Mouse (Mus musculus): ENCODE measurements around the gene F7.

The F7 gene

GRCm38 (mm10) chr8:13025487-13026224, at the start of gene F7:
Gene F7, plus strand, starts transcription at chr8:13026034.
- DNase-seq (ENCODE audit: low read depth) = no peak

GRCm38 (mm10) chr8:12976290-12976689, 49.5 kb upstream of the F7 start:
- no peak for DNase-seq (ENCODE audit: low read depth)

- no peak for DNase-seq (ENCODE audit: low read depth)
Measured at GRCm38 (mm10) chr8:12976723-12977122, 49.1 kb upstream of the F7 start.

- no peak for DNase-seq (ENCODE audit: low read depth)
Measured at GRCm38 (mm10) chr8:12977325-12977724, 48.5 kb upstream of the F7 start.

- DNase-seq (ENCODE audit: low read depth) = no peak
Measured at GRCm38 (mm10) chr8:12978308-12978707, 47.5 kb upstream of the F7 start.

- peak; percentile 69 for DNase-seq (ENCODE audit: low read depth)
Measured at GRCm38 (mm10) chr8:12978726-12979125, 47.1 kb upstream of the F7 start.

- no peak for DNase-seq (ENCODE audit: low read depth)
Measured at GRCm38 (mm10) chr8:12983681-12984467, 42.0 kb upstream of the F7 start.

- no peak for DNase-seq (ENCODE audit: low read depth)
Measured at GRCm38 (mm10) chr8:12984601-12985243, 41.1 kb upstream of the F7 start.

GRCm38 (mm10) chr8:12985259-12985658, 40.6 kb upstream of the F7 start:
- DNase-seq (ENCODE audit: low read depth) = no peak

- no peak for DNase-seq (ENCODE audit: low read depth)
Measured at GRCm38 (mm10) chr8:12987571-12987970, 38.3 kb upstream of the F7 start.

- DNase-seq (ENCODE audit: low read depth) = no peak
Measured at GRCm38 (mm10) chr8:12988722-12989430, 37.0 kb upstream of the F7 start.

GRCm38 (mm10) chr8:12991411-12991810, 34.4 kb upstream of the F7 start:
- no peak for DNase-seq (ENCODE audit: low read depth)

- no peak for DNase-seq (ENCODE audit: low read depth)
Measured at GRCm38 (mm10) chr8:12994468-12994867, 31.4 kb upstream of the F7 start.

- DNase-seq (ENCODE audit: low read depth) = no peak
Measured at GRCm38 (mm10) chr8:12995481-12995880, 30.4 kb upstream of the F7 start.

GRCm38 (mm10) chr8:12996831-12997275, 29.0 kb upstream of the F7 start:
- no peak for DNase-seq (ENCODE audit: low read depth)

GRCm38 (mm10) chr8:12998331-12998730, 27.5 kb upstream of the F7 start:
- DNase-seq (ENCODE audit: low read depth) = no peak

GRCm38 (mm10) chr8:12999793-13000192, 26.0 kb upstream of the F7 start:
- no peak for DNase-seq (ENCODE audit: low read depth)

GRCm38 (mm10) chr8:13007458-13007857, 18.4 kb upstream of the F7 start:
- no peak for DNase-seq (ENCODE audit: low read depth)

GRCm38 (mm10) chr8:13010313-13010712, 15.5 kb upstream of the F7 start:
- DNase-seq (ENCODE audit: low read depth) = no peak

- DNase-seq (ENCODE audit: low read depth) = no peak
Measured at GRCm38 (mm10) chr8:13019560-13019959, 6.3 kb upstream of the F7 start.

- DNase-seq (ENCODE audit: low read depth) = no peak
Measured at GRCm38 (mm10) chr8:13021830-13022229, 4.0 kb upstream of the F7 start.

GRCm38 (mm10) chr8:13027615-13028014, 1.8 kb downstream of the F7 start:
- DNase-seq (ENCODE audit: low read depth) = no peak

Measured in c-Kit-positive CD71-negative TER-119-negative erythroid progenitor cells, embryonic 14.5 days (primary cell).